7 mouse cellular contexts compared by ENCODE assay signal in genomic region chr6:120473427-120473826, GRCm38 (mm10). TPM values are rescaled to one million over a fixed set of nuclear protein-coding genes. Genes with fewer than 3 reads are reported as not detected.
DNase-seq lines count a peak whose midpoint lies in the region; ATAC-seq and TF ChIP-seq lines count a peak whose summit lies in the region.

No protein-coding gene starts in this region.

- no peak overlapping the region for H3K27ac ChIP-seq in lung, postnatal 0 days (ENCODE audit: low read length)

- DNase-seq in A20 (ENCODE audit: low read depth, low spot score), result peak; percentile 87
- DNase-seq in kidney, adult 18-20 months, result peak; percentile 39
- peak; percentile 48 for DNase-seq in lung, postnatal 0 days (ENCODE audit: low spot score)
- peak; percentile 58 for DNase-seq in splenic B cell, adult 2 months (ENCODE audit: low read depth, low spot score)
- DNase-seq in testis, postnatal 10 days (ENCODE audit: low spot score), result no peak
- no peak for DNase-seq in thymus, postnatal 0 days (ENCODE audit: low spot score)

- H3K36me3 ChIP-seq in C2C12 (ENCODE audit: control insufficient read depth, insufficient read depth), result peaks cover 37% of the 10 kb centered on the region
- peaks cover 4% of the 10 kb centered on the region; the same call in 1 of the 2 replicates for H3K36me3 ChIP-seq in lung, postnatal 0 days (ENCODE audit: insufficient read depth, low read length)
- peaks cover 9% of the 10 kb centered on the region for H3K36me3 ChIP-seq in splenic B cell, adult 2 months (ENCODE audit: control insufficient read depth, insufficient read depth, low read length, poor library complexity, severe bottlenecking)

- no peak overlapping the region for H3K4me2 ChIP-seq in lung, postnatal 0 days (replicated peaks; ENCODE audit: low read depth, low read length)

- H3ac ChIP-seq in C2C12 (ENCODE audit: control insufficient read depth, insufficient read length, low read depth), result no peak overlapping the region

- TF ChIP-seq EP300 in lung, postnatal 0 days (IDR thresholded peaks at IDR 0.05), result no peak

- 26% methylated on average over 5 of the region's 5 CpGs for WGBS in lung, postnatal 0 days

- no peak overlapping the region for H3K4me3 ChIP-seq in C2C12 (ENCODE audit: insufficient read depth, poor library complexity, severe bottlenecking)
- H3K4me3 ChIP-seq in lung, postnatal 0 days (ENCODE audit: low read depth, low read length), result no peak overlapping the region

- no peak overlapping the region for H3K9ac ChIP-seq in lung, postnatal 0 days (replicated peaks; ENCODE audit: low read depth)

- no peaks in the 10 kb centered on the region for H3K4me1 ChIP-seq in lung, postnatal 0 days (ENCODE audit: insufficient read depth, low read depth, low read length)

- H3K79me2 ChIP-seq in C2C12 (ENCODE audit: control insufficient read depth, insufficient read depth), result peaks cover 64% of the 10 kb centered on the region

- H3K9me3 ChIP-seq in lung, postnatal 0 days (ENCODE audit: low read length), result no peaks in the 10 kb centered on the region

- no peaks in the 10 kb centered on the region for H3K27me3 ChIP-seq in C2C12 (ENCODE audit: control insufficient read depth, insufficient read depth, insufficient read length)
- H3K27me3 ChIP-seq in lung, postnatal 0 days (replicated peaks; ENCODE audit: insufficient read depth, low read length), result no peaks in the 10 kb centered on the region
- no peaks in the 10 kb centered on the region for H3K27me3 ChIP-seq in splenic B cell, adult 2 months (ENCODE audit: control insufficient read depth, insufficient read depth, low read length, poor library complexity, severe bottlenecking)

- no peak for TF ChIP-seq CTCF in C2C12 (IDR thresholded peaks at IDR 0.05; ENCODE audit: control insufficient read depth, insufficient read depth, insufficient read length)
- no peak for TF ChIP-seq CTCF in lung, postnatal 0 days (IDR thresholded peaks at IDR 0.05)

- peak; percentile 63 for ATAC-seq in lung, postnatal 0 days

- peaks cover 40% of the 10 kb centered on the region for H3K79me3 ChIP-seq in C2C12 (ENCODE audit: low read depth)

TF ChIP-seq in C2C12, 6 proteins besides CTCF, POLR2A, EP300 and RAD21:
- no peak for TF ChIP-seq MYOG (IDR thresholded peaks at IDR 0.05; ENCODE audit: control insufficient read depth, extremely low read depth, insufficient read length)
- TF ChIP-seq MYOD1 (IDR thresholded peaks at IDR 0.05; ENCODE audit: control insufficient read depth, insufficient read length, low read depth), result peak; percentile 65
TF ChIP-seq in C2C12: peak in this region for 1.

RNA-seq across cellular contexts. Expression of gene Il17ra, which starts 10.4 kb away (rescaled TPM):
- 10.8 TPM for polyA plus RNA-seq in C2C12 (2012; fragmentation: generic; extraction: Trizol)
- polyA plus RNA-seq in lung, postnatal 0 days (2015; fragmentation: Nextera tagmentation; extraction: Ambion mirVana), result 9.5 and 10.5 TPM in 2 replicates
- polyA plus RNA-seq in thymus, postnatal 0 days (2015; fragmentation: Nextera tagmentation; extraction: Ambion mirVana), result 57.9 and 67.5 TPM in 2 replicates

RNA-seq across cellular contexts. Expression of gene Tmem121b, which starts 20.2 kb away (rescaled TPM):
- 0.02 TPM for polyA plus RNA-seq in C2C12 (2012; fragmentation: generic; extraction: Trizol)
- 0.52 and 0.58 TPM in 2 replicates for polyA plus RNA-seq in lung, postnatal 0 days (2015; fragmentation: Nextera tagmentation; extraction: Ambion mirVana)
- 0.31 and 0.42 TPM in 2 replicates for polyA plus RNA-seq in thymus, postnatal 0 days (2015; fragmentation: Nextera tagmentation; extraction: Ambion mirVana)

RNA-seq across cellular contexts. Expression of gene Hdhd5, which starts 57.7 kb away (rescaled TPM):
- 10.2 TPM for polyA plus RNA-seq in C2C12 (2012; fragmentation: generic; extraction: Trizol)
- 10.1 and 10.5 TPM in 2 replicates for polyA plus RNA-seq in lung, postnatal 0 days (2015; fragmentation: Nextera tagmentation; extraction: Ambion mirVana)
- 42.6 and 48.3 TPM in 2 replicates for polyA plus RNA-seq in thymus, postnatal 0 days (2015; fragmentation: Nextera tagmentation; extraction: Ambion mirVana)

Comparison
In these comparisons a context has a peak if more than half of its experiments do, and no peak if none do; other contexts are left out.
1. DNase-seq: peak in A20 (single experiment), kidney, adult 18-20 months (single experiment), lung, postnatal 0 days (single experiment) and splenic B cell, adult 2 months (single experiment); none in testis, postnatal 10 days (single experiment) and thymus, postnatal 0 days (single experiment).